Mouse (Mus musculus): ENCODE data around the gene Dnajc15.

Gene Dnajc15

DNA sequence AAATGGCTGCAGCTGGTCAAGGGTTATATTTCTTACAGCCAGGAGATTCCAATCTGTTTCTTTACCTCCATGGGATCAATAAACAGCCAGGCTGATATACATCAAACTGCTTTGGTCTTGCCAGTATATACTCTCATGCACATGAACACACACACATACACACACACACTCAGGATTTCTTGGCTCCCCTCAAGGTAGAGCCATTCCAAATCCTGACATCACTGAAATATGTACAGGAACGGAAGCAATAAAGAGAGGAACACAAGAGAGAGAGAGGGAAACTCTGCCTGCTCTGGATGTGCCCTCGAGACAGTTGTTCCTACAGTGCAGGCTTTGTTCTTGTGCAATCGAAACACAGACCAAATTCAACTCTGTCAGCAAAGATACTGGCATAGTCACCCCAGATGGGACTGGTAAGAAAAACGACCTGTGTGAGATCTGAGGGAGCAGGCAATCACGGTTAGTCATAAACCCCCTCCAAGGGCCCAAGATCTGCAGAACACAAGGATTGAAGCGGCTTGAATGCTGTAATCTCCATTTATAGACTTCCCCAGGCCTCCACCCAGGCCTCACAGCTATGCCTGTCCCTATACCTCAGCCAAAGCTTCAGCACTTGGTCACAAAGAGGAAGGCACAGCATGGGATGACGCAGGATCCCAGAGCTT, 80.5 kb downstream of the Dnajc15 start:
- no peak for DNase-seq (ENCODE audit: low spot score)

DNA sequence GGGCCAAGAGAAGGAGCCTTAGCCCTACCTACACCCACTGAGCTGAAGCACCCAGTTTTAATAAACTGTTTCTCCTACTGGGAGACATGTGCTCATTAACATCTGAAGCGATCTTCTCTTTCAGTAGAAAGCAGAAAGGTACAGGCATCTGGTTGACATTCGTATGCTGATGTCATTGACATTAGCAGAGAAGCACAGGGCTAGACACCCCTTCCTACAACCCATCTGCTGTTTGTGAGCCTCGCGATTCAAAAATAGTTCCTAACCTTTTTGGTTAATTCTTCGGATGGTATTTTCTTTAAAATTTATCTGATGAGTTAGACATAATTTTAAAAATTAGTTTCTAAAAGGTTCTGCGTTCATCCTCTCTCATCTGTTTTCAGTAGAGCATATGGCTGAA, 81.9 kb downstream of the Dnajc15 start:
- DNase-seq (ENCODE audit: low spot score), result no peak

DNA sequence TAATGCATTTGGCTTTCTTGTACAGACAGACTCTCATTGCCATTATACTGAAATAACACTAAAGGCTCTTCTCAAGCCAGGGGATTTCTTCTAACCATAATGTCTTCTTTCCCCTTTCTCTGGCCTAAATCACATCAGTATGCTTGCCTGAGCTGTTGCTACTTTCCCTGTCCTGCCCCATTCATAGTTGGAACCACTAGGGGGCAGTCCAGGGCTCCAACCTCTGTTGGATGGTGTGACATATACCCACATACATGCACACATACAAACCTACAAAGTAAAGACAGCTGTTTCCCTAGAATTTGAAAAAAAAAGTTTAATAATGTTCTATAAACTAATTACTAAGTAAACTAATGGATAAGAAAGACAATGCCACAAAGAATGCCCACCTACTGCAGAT, 91.7 kb downstream of the Dnajc15 start:
- no peak for DNase-seq (ENCODE audit: low spot score)

DNA sequence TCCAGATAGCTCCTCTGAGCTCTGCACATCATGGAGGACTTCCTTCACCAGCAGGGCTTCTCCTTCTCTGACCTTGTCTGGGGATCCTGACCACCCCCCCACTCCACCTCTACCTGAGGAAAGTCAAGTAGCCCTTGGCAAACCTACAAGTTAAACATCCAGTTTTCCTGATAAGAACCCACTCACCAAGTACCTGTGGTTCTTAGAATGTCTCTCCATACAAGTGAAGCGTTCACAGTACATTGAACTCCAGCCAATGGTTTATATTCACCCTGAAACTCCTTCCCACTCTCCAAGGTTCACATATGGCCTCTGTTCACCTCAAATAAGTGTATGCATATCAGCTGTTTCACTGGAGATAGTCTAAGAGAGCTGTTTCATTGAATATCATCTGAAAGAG, 97.6 kb downstream of the Dnajc15 start:
- DNase-seq (ENCODE audit: low spot score), result no peak

DNA sequence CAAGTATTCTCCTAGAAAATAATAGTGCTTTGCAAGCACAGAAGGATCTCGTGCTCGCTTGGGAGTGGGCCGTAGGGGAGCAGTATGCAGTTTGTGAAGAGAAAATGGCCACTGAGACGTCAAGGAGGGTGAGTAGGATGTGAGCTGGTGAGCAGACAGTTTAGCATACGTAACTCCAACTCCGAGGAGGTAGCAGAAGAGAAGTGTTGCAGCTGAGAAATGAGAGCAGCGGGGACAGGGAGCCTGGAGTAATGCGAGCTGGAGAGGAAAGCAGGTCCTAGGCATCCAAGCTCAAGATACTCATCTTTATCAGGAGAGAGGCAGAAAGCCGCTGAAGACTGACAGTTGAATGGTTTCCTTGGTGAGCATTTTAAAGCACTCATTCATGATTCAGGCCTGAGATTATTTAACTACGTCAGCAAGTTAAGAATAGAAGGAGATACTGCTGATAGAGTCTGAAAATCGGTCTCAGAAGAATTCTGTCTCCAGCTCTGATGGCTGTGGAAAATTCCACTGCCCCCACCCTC, 98.9 kb downstream of the Dnajc15 start:
- DNase-seq (ENCODE audit: low spot score), result no peak

DNA sequence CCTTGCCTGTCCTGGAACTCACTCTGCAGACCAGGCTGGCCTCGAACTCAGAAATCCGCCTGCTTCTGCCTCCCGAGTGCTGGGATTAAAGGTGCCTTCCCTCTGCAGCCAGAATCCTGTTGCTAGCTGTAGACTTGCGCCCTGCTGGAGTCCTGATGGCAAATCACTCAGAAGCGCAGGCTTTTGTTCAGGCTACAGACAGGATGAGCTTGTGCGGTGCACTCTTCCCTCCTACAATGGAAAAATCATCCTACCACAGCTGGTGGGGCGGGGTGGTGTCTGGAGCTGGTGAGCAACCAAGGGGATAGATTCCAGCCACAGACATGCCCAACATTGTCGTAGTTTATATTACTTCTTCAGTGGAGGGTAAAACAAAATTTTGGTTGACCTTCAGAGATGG, 101.6 kb downstream of the Dnajc15 start:
- no peak for DNase-seq (ENCODE audit: low spot score)

DNA sequence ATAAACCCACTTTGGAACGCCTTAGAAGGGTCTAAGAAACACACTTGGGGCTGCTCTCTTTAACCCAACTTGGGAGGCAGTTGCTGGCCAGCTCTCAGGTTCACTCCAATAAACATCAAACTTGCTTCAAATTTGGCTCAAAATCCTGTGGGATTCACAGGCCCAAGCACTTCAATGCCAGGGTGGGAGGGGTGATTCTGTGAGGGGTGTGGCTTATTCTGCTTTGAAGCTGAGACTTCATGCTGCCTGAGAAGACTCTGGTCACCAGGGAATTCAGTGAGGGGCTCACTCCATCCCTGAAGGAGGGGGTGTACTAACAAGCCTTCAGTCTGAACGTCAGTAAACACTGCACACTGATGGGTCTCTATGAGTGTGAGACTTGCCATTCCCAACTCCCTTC, 103.3 kb downstream of the Dnajc15 start:
- no peak for DNase-seq (ENCODE audit: low spot score)

Data from ovary, adult 18-20 months (tissue).